Mouse (Mus musculus) urinary bladder, postnatal 36 days (tissue): Measurements from ENCODE around the gene Cbl.

Source experiments
- DNase-seq, 2 experiments: peaks; one replicate each; pipeline ENCODE4 v3.0.0; 2022; ENCODE audit warnings: low spot score in 2 of 2, mixed read lengths in 1 of 2

Gene Cbl

DNA sequence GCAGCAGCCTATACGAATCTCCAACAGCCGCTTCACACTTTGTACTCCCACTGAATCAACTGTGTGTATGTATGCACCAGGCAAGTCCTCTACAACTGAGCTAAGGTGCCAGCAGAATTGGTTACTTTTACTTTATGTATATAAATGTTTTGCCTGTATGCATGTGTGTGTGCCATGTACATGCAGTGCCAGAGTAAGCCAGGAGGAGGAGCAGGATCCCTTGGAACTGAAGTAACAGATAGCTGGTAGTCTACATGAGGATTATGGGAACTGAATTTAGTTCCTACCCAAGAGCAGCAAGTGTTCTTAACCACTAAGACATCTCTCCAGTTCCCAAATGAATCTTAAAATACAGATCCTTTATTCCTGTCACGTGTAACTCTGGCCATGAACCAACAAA, 51.6 kb downstream of the Cbl start:
- peak; percentile 39 to 52 for DNase-seq

DNA sequence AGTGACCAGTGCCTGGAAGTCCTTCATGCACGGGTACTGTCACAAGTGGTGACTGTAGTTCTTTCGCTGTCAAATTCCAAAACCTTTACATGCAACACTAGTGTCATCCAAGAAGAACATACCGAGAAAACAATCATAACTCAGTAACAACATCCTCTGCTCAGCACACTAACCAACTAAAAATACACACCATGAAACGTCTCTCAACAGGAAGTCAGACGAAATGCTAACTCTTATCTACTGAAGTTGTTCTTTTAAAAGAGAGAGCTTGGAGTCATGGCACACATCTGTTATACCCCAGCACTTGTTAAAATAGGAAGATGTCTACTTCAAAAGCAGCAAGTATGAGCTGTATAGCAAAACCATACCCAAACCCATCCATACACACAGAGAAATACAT, 52.3 kb downstream of the Cbl start:
- DNase-seq: no peak

DNA sequence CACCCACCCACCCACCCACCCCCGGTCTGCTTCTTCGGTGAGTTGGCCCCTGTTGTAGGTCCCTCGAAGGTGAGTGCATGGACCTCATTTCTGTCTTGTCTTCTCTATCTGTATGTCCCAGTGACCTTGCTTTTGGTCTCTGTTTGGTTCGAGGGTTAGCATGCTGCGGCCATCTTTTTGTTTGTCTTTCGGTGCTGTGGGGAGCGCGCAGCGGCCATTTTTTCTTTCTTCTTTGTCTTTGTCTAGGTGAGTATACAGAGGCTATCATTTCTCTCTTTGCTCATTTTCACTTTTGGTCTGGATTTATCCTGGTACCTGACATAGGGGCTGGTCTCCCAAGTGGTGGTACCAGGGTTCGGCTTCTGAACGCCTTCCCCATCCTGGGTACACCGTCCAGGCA, 55.0 kb downstream of the Cbl start:
- no peak for DNase-seq

DNA sequence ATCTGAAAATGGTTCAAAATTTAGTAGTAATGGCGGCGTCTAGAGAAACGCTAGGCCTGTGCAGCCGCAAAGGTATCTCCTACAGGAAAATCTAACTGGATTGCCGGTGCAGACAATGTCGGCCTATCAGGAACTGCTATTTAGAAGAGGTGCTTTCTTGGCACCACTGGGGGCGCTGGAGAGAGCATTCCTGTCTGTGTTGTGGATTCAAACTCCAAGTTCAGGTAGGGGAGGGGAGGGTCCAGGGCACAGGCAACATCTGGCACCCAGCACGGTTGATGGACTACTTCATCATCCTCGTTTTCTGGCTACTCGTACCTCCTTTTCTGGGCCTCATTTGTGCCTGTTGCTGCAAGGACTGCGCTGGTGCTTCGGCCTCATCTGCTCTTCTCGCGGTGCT, 55.5 kb downstream of the Cbl start:
- no peak for DNase-seq

DNA sequence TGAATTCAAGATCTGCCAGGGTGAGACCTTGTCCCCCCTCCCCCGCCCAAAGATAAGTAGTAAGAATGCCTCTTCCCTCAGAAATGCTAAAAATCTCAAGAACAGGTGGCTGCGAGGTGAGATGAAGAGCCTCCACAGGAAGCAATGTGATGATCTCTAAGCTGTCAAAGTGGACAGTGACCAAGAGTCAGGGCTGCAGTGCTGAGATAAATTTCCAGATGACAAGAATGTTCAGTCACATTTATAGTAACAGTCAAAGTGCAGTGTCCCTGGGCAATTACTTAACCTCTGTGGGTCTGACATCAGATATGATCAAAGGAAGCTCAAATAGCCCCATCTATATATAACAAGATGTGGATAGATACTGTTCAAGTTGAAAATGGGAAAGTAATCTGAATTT, 56.4 kb downstream of the Cbl start:
- no peak for DNase-seq

DNA sequence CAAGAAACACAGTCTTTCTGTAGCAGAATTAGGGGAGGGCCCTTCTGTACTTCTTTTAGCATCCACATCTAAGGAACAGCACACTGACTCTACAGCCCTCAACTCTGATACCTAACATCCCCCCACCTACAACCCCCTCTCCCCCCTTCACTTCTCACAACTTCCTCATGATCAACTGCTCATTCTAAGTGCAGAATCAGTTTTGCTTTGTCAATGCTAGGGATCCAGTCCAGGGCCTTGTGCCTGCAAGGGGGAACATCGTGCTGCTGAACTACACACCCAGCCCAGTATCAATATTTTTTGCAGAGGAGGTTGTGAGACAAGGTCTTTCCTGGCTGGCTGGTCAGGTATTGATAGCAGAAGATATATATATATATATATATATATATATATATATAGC, 57.9 kb downstream of the Cbl start:
- no peak for DNase-seq

DNA sequence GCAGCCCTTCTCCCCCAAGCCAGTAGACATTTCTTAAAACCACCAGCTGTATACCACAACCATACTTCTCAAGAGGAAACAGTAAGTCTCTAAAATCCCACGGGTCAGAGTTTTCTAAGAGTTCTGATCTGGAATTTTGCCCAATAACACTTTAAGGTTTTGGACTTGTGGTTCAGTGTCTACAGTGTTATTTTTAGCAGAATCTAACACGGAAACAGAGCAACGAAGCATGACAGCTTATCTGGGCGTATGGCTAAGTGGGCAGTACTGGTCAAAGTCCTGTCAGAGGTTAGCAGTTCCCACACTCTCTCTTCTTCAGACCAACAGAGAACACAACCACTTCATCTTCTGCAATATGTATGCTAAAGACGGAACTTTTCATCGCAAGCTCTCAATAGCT, 58.3 kb downstream of the Cbl start:
- no peak for DNase-seq

DNA sequence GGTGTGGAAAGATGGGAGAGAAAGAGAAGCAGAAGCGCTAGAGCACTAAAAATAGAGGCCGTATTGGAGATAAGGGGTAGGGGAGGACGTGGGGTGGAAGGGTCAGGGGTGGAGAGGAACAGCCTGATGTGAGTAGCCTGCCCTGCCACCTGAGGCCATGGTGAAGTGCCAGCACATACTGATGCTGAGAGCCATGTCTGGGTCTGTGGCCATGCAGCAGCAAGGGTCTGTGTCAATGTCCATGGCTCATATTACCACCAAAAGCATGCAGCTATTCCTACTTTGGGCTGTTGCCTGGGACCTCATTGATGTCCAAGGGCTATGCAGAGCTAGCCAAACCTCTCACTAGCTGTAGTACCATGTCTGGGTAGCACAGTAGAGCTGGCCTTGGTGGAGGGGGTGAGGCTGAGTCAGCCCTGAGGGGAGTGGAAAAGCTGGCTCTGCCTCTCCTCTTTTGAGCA, 63.1 kb downstream of the Cbl start:
- no peak for DNase-seq

DNA sequence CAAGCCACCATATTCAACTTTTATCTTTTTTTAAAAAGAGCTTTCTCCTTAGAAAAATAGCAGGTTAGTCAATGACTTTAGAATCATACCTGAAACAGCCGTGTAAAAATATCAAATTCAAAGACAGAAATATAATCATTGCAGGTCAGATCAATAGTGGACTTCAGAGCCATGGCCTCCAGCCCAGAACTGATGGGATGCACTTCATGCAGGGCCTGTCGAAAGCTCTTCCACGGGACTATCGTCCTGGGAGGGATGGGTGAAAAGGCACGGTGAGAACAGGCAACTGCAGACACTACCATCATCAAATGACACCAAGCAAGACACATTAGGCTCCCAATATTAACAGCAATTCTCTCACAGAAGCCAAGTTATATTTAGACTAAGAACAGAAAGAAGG, 64.9 kb downstream of the Cbl start:
- DNase-seq: no peak

DNA sequence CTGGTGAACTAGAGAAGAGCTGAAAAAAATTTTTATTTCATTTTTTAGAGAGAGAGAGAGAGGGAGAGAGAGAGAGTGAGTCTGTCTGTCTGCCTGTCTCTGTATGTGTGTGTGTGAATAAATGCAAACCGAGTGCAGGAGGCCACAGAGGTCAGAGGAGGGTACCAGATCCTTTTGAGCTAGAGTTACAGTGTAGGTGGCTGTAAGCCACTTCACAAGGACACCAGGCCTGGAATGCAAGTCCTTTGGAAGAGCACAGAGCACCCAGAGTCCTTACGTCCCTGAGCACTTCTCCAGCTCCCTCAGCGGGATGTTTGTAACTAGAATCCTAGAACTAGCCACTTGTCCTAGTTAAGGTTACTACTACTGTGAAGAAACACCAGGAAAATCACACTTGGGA, 74.0 kb downstream of the Cbl start:
- no peak for DNase-seq

DNA sequence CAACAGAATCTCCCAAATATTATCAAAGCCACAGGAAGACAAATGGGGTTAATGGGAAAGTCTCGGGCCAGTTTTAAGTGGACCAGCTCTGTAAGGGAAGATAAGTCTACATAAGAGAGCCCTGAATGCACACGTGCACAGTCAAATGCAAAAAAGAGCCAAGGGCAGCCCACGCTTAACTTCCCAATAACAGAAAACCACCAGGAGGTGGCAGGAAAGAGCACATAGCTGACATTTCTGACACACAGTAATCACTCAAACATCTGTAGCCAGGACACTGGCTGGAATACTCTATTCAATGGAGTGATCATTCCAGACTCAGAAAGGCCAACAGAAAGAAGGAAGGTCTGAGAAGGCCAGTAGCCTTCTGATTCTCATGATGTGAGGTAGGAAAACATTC, 86.6 kb downstream of the Cbl start:
- DNase-seq: no peak

DNA sequence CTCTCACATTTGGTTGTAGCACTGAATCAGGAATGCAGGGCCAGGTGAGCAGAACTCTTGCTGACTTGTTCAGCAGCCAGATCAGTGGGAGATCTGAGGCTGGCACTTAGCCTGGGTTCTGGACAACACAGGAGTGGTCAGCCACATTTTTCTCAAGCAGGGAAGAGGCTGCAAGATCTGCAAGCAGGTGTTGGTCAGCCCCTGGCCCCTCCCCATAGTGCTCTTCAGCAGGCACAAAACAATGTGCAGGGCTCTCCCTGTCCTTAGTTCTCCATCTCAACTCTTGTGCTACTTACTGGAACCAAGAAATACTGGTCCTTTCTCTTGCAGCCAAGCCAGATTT, 89.2 kb downstream of the Cbl start:
- no peak for DNase-seq

DNA sequence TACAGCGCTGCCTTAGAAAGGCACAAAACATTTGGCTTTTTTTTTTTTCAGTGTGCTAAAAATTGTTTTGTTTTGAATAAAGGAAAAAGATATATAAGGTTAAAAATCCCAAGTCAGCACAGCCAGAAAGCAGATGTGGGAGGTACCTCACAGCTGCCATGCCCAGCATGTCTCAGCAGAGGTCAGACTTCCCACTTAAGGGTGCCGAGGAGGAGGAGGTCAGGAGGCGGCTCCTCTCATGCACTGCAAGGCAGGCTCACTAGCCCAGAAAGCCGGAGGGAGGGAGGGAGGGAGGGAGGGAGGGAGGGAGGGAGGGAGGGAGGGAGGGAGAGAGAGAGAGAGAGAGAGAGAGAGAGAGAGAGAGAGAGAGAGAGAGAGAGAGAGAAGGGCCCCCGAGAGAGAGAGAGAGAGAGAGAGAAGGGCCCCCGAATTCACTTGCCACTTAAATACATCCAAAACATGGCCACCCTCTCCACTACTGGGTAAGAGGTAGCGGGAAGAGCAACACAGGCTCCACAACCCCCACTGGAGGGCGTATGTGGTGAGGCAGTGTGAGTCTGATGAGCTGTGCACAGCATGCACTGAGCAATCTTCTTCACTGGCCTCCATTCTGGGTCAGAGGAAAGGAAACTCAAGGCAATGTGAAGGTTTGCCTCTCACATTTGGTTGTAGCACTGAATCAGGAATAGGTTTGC, 89.7 kb downstream of the Cbl start:
- DNase-seq: no peak

DNA sequence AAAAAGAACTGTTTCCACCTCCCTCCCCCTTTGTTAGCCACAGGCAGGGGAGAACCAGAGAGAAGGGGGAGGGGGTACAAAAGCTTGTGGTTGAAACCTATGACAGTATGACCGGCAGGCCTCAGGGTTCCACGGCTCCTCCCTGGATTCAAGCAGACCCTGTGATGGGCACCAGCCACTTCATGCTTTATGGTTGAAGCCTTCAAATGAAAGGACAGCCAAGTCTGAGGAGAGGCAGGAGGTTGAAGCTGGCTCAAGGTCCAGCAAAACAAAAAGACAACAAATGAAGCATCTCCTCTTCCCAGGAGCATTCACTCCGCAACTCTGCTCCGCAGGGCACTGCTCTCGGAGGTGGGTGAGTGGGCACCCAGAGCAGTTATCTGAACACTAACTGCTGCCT, 90.4 kb downstream of the Cbl start:
- DNase-seq: no peak

DNA sequence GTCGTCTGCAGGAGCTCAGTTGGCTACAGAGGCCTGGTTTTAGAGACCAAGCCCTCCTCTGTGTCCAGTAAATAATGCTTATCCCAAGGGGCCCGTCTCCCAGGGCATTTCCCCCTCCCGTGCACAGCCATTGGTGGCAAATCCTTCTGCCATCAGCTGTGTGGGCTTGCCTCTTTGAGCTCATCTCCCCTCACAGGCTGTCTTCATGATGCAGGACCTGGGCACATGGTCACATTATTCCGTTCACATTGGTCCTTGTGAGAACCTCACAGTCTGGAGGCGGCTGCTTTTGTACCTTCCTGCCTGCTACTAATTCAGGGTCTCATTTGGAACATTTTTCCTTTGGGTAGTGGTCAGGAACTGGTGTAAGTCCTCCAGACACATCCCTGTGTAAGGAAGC, 91.9 kb downstream of the Cbl start:
- DNase-seq: no peak

DNA sequence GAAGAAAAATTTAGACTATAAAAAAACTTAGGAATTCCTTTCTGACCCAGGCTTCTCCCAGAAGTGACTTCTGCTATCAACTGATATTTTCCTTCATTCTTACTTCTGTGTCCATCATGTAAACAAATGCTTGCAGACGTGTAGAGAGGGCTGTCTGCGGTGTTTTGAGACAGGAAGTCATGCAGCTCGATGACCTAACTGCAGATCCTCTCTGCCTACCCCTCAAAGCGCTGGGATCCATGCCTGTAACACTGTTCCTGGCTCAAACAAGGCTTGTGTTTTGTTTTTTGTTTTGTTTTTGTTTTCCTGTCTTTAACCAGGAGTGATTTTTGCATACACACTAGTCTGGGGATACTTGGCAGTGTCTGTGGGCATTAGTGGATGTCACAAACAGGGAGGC, 96.0 kb downstream of the Cbl start:
- no peak for DNase-seq

DNA sequence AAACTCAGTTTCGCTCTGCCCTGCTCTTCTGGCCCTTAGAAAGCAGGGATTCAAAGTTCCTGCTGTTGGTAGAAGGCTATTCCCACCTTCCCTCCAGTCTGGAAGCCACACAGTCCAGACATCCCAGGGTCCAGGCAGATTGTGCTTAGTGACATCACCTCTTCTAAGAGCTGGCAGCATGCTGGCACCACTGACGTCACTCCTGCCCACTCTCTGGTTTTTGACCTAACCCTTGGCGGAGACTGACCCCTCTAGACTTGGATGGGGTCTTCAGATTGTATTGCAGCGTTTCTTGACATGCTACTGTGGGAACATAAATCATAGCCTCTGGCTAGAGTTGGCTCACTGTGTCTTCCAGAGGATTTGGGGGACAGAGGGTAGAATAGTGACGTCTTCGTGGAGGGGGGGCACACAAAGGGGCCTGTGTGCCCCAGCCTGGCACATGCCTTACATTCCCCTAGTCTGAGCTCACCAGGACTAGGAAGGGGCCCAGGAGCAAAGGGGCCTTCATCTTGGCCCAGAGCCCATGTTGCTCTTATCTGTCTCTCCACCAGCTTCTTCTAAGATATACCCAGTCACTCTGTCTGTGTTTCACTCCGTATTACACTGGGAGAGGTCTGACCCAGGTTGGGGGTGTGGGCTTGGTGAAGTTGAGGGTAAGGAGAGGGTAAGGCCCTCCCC, 98.0 kb downstream of the Cbl start:
- DNase-seq: no peak

DNA sequence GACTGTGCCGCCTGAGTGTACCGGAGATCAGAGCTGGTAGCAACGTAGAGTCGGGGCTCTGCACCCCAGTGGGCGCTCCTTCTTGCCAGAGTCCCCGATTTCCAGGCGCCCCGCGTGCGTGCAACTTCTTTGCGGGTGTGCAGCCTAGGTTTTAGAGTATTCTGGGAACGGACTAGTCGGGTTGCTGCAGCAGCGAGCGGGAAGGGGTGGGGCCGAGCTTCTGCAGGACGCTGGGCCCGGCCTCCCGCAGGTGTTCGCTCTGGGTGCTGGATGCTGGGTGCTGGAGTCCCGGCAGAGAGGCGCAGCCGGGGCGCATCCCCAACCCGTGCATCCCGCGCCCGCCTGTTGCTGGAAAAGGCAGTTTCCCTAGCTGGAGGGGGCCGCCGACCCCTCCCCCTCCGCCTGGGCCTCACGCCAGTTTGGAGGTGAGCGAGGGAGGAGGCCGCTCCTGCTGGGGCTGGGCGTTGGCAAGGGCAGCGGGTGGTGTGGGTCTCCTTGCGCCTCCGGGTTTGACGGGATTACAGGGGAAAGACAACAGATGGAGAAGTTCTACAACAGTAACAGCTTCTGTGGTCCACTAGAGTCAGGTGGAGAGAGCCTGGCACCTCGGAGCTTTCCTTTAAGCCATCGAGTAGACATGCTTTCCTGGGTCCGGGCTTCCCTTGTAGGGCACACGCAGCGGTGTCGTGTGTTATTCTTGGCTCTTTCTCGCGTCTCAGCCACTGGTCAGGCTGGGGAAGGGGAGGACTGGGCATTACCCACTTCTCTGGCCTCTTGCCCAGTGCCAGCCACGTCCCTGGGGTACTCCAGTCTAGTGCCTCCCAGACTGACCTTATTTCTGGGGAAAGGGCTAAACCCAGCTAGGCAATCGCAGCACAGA, 98.8 kb downstream of the Cbl start:
- DNase-seq: peak in 1 of 2 experiments; percentile 65

DNA sequence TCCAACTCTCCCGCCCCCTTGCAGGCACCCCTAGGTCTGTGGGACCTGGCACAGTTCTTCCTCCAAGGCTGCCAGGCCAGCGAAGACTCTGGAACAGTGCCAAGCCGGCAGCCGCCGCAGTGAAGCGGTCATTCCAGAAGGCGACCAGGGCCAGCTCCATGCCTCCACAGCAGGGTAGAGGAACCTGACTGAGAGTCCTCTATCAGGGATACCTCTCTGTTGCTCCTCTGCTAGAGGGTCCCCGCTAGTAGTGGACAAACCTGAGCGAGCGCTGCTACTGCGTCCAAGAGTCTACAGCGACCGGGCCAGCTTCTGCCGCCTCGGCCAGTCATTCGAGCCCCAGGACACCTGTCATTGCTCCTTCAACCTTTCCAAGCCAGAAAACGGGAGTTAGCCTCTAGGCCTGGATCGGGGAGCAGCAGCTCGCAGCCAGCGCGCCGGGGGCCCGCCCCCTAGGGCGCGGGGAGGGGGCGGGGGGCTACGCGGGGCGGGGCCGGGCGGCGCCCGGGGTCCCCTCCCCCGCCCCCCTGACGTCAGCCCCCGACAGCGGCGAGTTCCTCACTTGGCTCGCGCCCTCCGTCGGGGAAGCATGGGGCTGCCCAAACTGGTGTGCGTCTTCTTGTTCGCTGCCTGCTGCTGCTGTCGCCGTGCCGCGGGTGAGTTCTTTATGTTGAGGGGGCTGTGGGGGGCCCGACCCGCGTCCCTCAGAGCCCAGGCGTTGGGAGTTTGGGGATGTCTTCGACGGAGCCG, 99.6 kb downstream of the Cbl start, which contains the start of gene Mcam:
TSS of gene Mcam (plus strand) at position 369 of the 750 bp plus-strand sequence.
- DNase-seq: peak in 1 of 2 experiments; percentile 68

DNA sequence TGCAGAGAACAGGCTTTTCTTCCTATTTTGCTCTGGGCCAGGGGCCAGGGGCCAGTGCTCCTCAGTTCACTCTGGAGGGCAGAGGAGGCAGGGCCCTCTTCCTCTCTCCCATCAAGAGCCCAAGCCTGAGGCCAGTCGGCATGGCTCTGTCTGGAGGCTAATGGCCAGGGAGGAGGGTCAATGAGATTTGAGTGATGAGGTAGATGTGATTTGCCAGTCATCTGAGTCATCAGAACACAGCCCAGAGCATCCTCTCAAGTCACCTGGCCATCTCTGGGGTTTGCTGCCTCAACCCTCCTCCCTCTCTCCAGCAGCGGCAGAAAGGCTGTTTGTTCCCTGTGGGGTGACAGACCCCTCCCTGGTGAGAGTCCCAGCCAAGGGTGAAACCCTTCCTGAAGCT, 100.6 kb downstream of the Cbl start:
- DNase-seq: no peak

DNA sequence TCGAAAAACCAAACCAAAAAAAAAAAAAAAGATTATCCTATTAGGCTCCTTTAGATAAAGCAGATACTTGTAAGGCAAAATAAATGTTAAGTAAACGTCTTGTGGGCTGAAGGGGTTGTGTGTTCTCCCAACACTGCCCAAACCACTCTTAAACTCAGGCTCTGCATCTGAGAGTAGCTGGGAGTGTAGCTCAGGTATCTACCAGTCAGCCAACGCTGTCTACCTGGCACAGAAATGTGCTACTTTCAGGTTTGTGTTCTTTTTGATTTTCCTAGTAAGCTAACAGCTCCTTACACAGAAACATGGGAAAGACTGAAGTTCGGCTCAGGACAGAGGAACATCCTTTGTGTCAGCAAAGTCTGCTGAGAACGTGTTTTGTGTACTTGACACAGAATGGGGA, 101.6 kb downstream of the Cbl start:
- DNase-seq: no peak

DNA sequence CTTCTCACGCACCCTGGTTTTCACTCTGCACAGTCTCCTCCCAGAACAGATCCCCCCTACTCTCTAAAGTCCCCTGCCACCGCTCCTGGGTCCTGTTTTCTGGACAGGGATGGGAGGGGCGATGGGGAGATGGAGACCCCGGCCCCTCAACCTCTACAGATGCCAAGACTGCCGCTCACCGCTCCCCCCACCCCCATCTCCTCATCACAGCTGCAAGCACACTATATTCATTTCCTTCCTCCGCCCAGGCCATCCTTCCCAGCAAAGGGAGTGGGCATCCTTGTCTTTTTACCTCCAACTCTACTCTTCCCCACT, 102.6 kb downstream of the Cbl start:
- DNase-seq: no peak
